Mouse (Mus musculus) layer of hippocampus, postnatal 25 days (tissue): ENCODE measurements around the gene Cdc42bpa. TPM values are rescaled to one million over a fixed set of nuclear protein-coding genes. Genes with fewer than 3 reads are reported as not detected.

Experiments
- DNase-seq, 2 experiments: peaks; one replicate each; pipeline ENCODE4 v3.0.0; 2022; ENCODE audit warnings: mixed read lengths in 2 of 2, low spot score in 1 of 2; ENCODE audit errors: extremely low spot score in 1 of 2
- total RNA-seq, 2 experiments: library from RNA; stranded (reverse); gene quantifications; 2 replicates each; pipeline ENCODE4 v1.2.3; 2021

Gene Cdc42bpa
- total RNA-seq, 2 experiments from 2014 or later: 204 to 246 TPM

GRCm38 (mm10) chr1:179958871-179959720 is 1.2 kb upstream of the Cdc42bpa start:
- DNase-seq: peak; percentile 49 to 58

GRCm38 (mm10) chr1:179960543-179960876 is 238 bp downstream of the Cdc42bpa start:
- DNase-seq: no peak

- peak in 1 of 2 experiments; percentile 27 for DNase-seq
These were observed 818 bp downstream of the Cdc42bpa start for GRCm38 (mm10) chr1:179960882-179961698.

- no peak for DNase-seq
These were observed 1.5 kb downstream of the Cdc42bpa start for GRCm38 (mm10) chr1:179961777-179962176.

- DNase-seq: no peak
These were observed 9.6 kb downstream of the Cdc42bpa start for GRCm38 (mm10) chr1:179969776-179970428.

- no peak for DNase-seq
These were observed 14.7 kb downstream of the Cdc42bpa start for GRCm38 (mm10) chr1:179975021-179975420.

- DNase-seq: no peak
These were observed 15.5 kb downstream of the Cdc42bpa start for GRCm38 (mm10) chr1:179975645-179976275.

- no peak for DNase-seq
These were observed 17.2 kb downstream of the Cdc42bpa start for GRCm38 (mm10) chr1:179977437-179977836.

GRCm38 (mm10) chr1:179978742-179979141 is 18.5 kb downstream of the Cdc42bpa start:
- DNase-seq: no peak

- DNase-seq: no peak
These were observed 21.4 kb downstream of the Cdc42bpa start for GRCm38 (mm10) chr1:179981680-179982079.

- no peak for DNase-seq
These were observed 21.9 kb downstream of the Cdc42bpa start for GRCm38 (mm10) chr1:179982183-179982582.

- no peak for DNase-seq
These were observed 22.7 kb downstream of the Cdc42bpa start for GRCm38 (mm10) chr1:179982933-179983332.

GRCm38 (mm10) chr1:179984171-179984570 is 23.9 kb downstream of the Cdc42bpa start:
- DNase-seq: no peak

- no peak for DNase-seq
These were observed 31.5 kb downstream of the Cdc42bpa start for GRCm38 (mm10) chr1:179991660-179992235.

GRCm38 (mm10) chr1:179992255-179992654 is 32.0 kb downstream of the Cdc42bpa start:
- no peak for DNase-seq

GRCm38 (mm10) chr1:180008057-180008456 is 47.8 kb downstream of the Cdc42bpa start:
- no peak for DNase-seq

GRCm38 (mm10) chr1:180013479-180013878 is 53.2 kb downstream of the Cdc42bpa start:
- DNase-seq: no peak

GRCm38 (mm10) chr1:180018218-180018617 is 57.9 kb downstream of the Cdc42bpa start:
- DNase-seq: no peak

GRCm38 (mm10) chr1:180021463-180022296 is 61.4 kb downstream of the Cdc42bpa start:
- no peak for DNase-seq
